Mouse (Mus musculus) heart, embryonic 12.5 days (tissue): ENCODE data around the gene Socs7. TPM values are rescaled to one million over a fixed set of nuclear protein-coding genes. Genes with fewer than 3 reads are reported as not detected.

ENCODE experiments used
- ATAC-seq: fragments of 200-750 bp; cut with Nextera tagmentation; 2 replicates; pipeline ENCODE4 v1.8.0; 2017; ENCODE audit warnings: moderate TSS enrichment, moderate library complexity; ENCODE audit not compliant: insufficient number of reproducible peaks, low FRiP score
- H3K27ac ChIP-seq: fragments of 300-500 bp; sonication (generic); 2 replicates; pipeline ENCODE4 v1.5.1; 2016; ENCODE audit warnings: mild to moderate bottlenecking, moderate library complexity; ENCODE audit not compliant: poor library complexity, severe bottlenecking
- H3K27me3 ChIP-seq: fragments of 300-500 bp; sonication (generic); replicated peaks from 2 replicates; pipeline ENCODE4 v1.6.1; 2016; ENCODE audit warnings: mild to moderate bottlenecking, moderate library complexity
- H3K36me3 ChIP-seq: fragments of 300-500 bp; sonication (generic); 2 replicates; pipeline ENCODE4 v1.6.1; 2016; ENCODE audit warnings: mild to moderate bottlenecking, moderate library complexity
- H3K4me1 ChIP-seq: fragments of 300-500 bp; sonication (generic); replicated peaks from 2 replicates; pipeline ENCODE4 v1.6.1; 2016; ENCODE audit warnings: mild to moderate bottlenecking
- H3K4me2 ChIP-seq: fragments of 300-500 bp; sonication (generic); 2 replicates; pipeline ENCODE4 v1.6.1; 2016; ENCODE audit warnings: mild to moderate bottlenecking, moderate library complexity
- H3K4me3 ChIP-seq: fragments of 300-500 bp; sonication (generic); 2 replicates; pipeline ENCODE4 v1.5.1; 2016; ENCODE audit warnings: mild to moderate bottlenecking
- H3K9ac ChIP-seq: fragments of 300-500 bp; sonication (generic); 2 replicates; pipeline ENCODE4 v1.6.1; 2016; ENCODE audit warnings: mild to moderate bottlenecking, moderate library complexity
- H3K9me3 ChIP-seq: fragments of 300-500 bp; sonication (generic); replicated peaks from 2 replicates; pipeline ENCODE4 v1.6.1; 2016; ENCODE audit warnings: mild to moderate bottlenecking, moderate library complexity
- whole genome bisulfite sequencing: fragments of 180-500 bp; shearing (Covaris S2); methylation state at CpG from one replicate; pipeline ENCODE4 v1.1.7; 2016; 5-methylcytosine and 5-hydroxymethylcytosine counted together
- polyA plus RNA-seq: library from polyadenylated mRNA; unstranded; fragments of >200 nt; fragmentation: Nextera tagmentation; extraction: Ambion mirVana; gene quantifications from 2 replicates; pipeline ENCODE4 v1.2.1, GENCODE M21; 2016

The Socs7 gene
- polyA plus RNA-seq, 1 experiment from 2014 or later: 5.4 TPM

DNA sequence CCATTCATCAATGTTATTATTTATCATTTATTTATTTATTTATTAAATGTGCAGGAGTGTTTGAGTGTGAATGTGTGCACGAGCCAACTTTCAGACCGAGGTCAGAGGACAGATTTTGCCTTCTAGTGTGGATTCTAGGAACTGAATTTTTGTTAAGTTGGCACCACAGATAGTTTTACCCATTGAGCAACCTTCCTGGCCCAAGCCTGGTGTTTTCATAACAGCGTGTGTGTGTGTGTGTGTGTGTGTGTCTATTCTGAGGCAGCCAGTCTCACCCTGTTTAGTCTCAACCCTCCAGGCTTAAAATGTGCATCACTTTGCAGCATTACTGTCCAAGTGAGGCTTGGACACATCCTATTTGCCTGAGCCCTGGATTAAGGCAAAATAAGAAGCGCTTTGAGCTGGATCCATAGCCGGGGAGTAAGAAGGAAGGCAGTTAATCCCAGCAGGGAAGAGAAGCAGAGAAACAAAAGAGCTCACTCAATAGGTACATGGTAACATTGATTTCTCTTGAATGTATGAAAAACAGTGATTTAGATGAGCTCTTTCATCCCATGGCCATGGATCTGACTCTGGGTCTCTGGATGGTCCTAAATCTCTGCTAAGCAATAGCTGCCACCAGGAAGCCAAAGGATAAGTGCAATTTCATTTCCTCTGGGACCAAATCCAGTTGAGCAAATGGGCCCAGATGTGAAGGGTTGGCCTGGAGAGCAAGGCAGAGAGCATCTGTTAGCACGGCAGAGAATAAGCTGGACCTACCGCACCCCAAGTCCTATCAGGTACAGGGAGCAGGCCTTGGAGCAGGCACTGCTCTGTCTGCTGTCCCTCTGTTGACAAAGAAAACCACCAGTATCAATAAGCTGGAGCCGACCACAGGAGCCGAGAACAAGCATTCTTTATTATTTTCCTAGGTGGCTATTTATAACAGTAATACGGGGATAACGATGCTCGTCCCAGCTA is 30.8 kb upstream of the Socs7 start:
- peaks cover 19% of the 10 kb centered on the region for H3K27me3 ChIP-seq
- no peak for ATAC-seq
- no peak overlapping the region for H3K27ac ChIP-seq
- peaks cover 35% of the 10 kb centered on the region for H3K36me3 ChIP-seq
- no peaks in the 10 kb centered on the region for H3K9me3 ChIP-seq
- 87% methylated on average over 12 of the region's 12 CpGs for WGBS
- no peak overlapping the region for H3K9ac ChIP-seq
- no peak overlapping the region for H3K4me2 ChIP-seq
- peaks cover 5% of the 10 kb centered on the region; the same call in 1 of the 2 replicates for H3K4me1 ChIP-seq
- no peak overlapping the region for H3K4me3 ChIP-seq

DNA sequence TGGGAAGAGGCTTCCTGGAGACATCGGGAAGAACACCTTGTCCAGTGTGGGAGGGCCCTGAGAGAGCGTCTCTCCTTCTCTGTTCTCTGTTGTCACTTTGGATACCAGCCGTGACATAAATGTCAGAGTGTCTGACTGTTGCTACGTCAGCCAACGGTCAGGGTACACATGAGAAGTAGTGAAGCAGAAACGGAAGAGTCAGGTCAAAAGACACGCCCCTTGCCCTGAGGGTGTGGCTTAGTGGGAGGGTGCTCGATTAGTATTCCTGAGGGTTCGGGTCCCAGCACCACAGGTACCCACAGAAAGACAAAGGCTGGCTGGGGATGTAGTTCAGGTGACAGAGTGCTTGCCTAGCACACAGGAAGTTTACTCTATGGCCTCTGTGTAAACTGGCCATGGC is 29.3 kb upstream of the Socs7 start:
- ATAC-seq: no peak
- no peak overlapping the region for H3K4me3 ChIP-seq
- H3K27ac ChIP-seq: no peak overlapping the region
- peaks cover 22% of the 10 kb centered on the region for H3K36me3 ChIP-seq
- no peak overlapping the region for H3K4me2 ChIP-seq
- H3K27me3 ChIP-seq: peaks cover 35% of the 10 kb centered on the region
- H3K9me3 ChIP-seq: no peaks in the 10 kb centered on the region
- peaks cover 10% of the 10 kb centered on the region for H3K4me1 ChIP-seq
- H3K9ac ChIP-seq: no peak overlapping the region
- WGBS: 56% methylated on average over 9 of the region's 9 CpGs

GRCm38 (mm10) chr11:97333896-97334295 is 28.5 kb upstream of the Socs7 start:
- peaks cover 13% of the 10 kb centered on the region for H3K36me3 ChIP-seq
- H3K9me3 ChIP-seq: no peaks in the 10 kb centered on the region
- no peak overlapping the region for H3K9ac ChIP-seq
- no peak overlapping the region for H3K27ac ChIP-seq
- no peak overlapping the region for H3K4me3 ChIP-seq
- ATAC-seq: no peak
- peaks cover 18% of the 10 kb centered on the region for H3K4me1 ChIP-seq
- H3K4me2 ChIP-seq: no peak overlapping the region
- H3K27me3 ChIP-seq: peaks cover 42% of the 10 kb centered on the region
- 49% methylated on average over 1 of the region's 1 CpGs for WGBS

DNA sequence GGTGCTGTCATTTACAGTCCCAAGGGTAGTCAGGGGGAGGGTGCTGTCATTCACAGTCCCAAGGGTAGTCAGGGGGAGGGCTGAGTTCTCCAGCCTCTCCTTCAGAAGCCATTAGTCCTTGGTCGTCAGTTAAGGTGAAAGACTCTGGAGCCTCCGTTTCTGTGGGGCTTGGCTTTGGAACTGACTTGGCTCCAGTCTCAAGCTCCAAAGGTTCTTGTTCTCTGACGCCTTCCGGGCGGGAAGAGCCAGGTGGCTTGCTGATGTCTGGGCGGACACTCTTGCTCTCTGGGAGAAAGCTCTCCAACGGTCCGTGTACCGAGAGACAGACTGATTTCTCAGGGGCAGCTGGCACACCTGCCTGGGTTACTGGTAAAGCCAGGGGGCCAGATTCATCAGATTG is 28.0 kb upstream of the Socs7 start:
- H3K4me3 ChIP-seq: no peak overlapping the region

GRCm38 (mm10) chr11:97336238-97336637 is 26.1 kb upstream of the Socs7 start:
- no peak overlapping the region for H3K4me3 ChIP-seq
- H3K9ac ChIP-seq: no peak overlapping the region
- H3K4me1 ChIP-seq: peaks cover 21% of the 10 kb centered on the region
- H3K9me3 ChIP-seq: no peaks in the 10 kb centered on the region
- H3K4me2 ChIP-seq: no peak overlapping the region
- H3K27me3 ChIP-seq: peaks cover 47% of the 10 kb centered on the region
- ATAC-seq: no peak
- H3K36me3 ChIP-seq: no peaks in the 10 kb centered on the region
- 47% methylated on average over 6 of the region's 6 CpGs for WGBS
- no peak overlapping the region for H3K27ac ChIP-seq

More for the DNA sequence above, 28.0 kb upstream of the Socs7 start:
- peaks cover 8% of the 10 kb centered on the region for H3K36me3 ChIP-seq
- no peaks in the 10 kb centered on the region for H3K9me3 ChIP-seq
- H3K27ac ChIP-seq: no peak overlapping the region
- no peak overlapping the region for H3K4me2 ChIP-seq
- H3K4me1 ChIP-seq: peaks cover 21% of the 10 kb centered on the region
- no peak overlapping the region for H3K9ac ChIP-seq
- ATAC-seq: no peak
- peaks cover 42% of the 10 kb centered on the region for H3K27me3 ChIP-seq
- WGBS: 77% methylated on average over 9 of the region's 9 CpGs

GRCm38 (mm10) chr11:97336751-97337345 is 25.5 kb upstream of the Socs7 start:
- H3K27me3 ChIP-seq: peaks cover 51% of the 10 kb centered on the region

GRCm38 (mm10) chr11:97337363-97337762 is 25.0 kb upstream of the Socs7 start:
- WGBS: 76% methylated on average over 12 of the region's 12 CpGs
- no peak overlapping the region for H3K27ac ChIP-seq
- ATAC-seq: no peak
- H3K27me3 ChIP-seq: peaks cover 51% of the 10 kb centered on the region
- H3K9ac ChIP-seq: no peak overlapping the region
- H3K36me3 ChIP-seq: no peaks in the 10 kb centered on the region
- no peaks in the 10 kb centered on the region for H3K9me3 ChIP-seq
- H3K4me1 ChIP-seq: peaks cover 21% of the 10 kb centered on the region
- no peak overlapping the region for H3K4me3 ChIP-seq
- H3K4me2 ChIP-seq: no peak overlapping the region

More at GRCm38 (mm10) chr11:97336751-97337345, 25.5 kb upstream of the Socs7 start:
- WGBS: 58% methylated on average over 14 of the region's 14 CpGs
- Histone ChIP-seq H3K4me2 (no peak overlapping the region), H3K9ac (no peak overlapping the region), H3K36me3 (no peaks in the 10 kb centered on the region), H3K4me1 (peaks cover 21% of the 10 kb centered on the region), H3K27ac (no peak overlapping the region), H3K4me3 (no peak overlapping the region), H3K9me3 (no peaks in the 10 kb centered on the region)
- ATAC-seq: no peak

- Histone ChIP-seq H3K9ac (peak overlapping the region; percentile 49), H3K4me1 (peaks cover 24% of the 10 kb centered on the region), H3K4me3 (peak overlapping the region; percentile 21), H3K36me3 (no peaks in the 10 kb centered on the region), H3K27me3 (peaks cover 62% of the 10 kb centered on the region), H3K27ac (0 out of 2 replicates have a peak overlapping the region, but pooled peaks have one; percentile 18), H3K4me2 (peak overlapping the region; percentile 57), H3K9me3 (no peaks in the 10 kb centered on the region)
- peak; percentile 46; the same call in 1 of the 2 replicates for ATAC-seq
- 29% methylated on average over 21 of the region's 21 CpGs for WGBS
Measured at GRCm38 (mm10) chr11:97338302-97338976, 23.9 kb upstream of the Socs7 start.

GRCm38 (mm10) chr11:97338977-97339315 is 23.4 kb upstream of the Socs7 start:
- peaks cover 67% of the 10 kb centered on the region for H3K27me3 ChIP-seq
- peak overlapping the region; percentile 21 for H3K4me3 ChIP-seq

DNA sequence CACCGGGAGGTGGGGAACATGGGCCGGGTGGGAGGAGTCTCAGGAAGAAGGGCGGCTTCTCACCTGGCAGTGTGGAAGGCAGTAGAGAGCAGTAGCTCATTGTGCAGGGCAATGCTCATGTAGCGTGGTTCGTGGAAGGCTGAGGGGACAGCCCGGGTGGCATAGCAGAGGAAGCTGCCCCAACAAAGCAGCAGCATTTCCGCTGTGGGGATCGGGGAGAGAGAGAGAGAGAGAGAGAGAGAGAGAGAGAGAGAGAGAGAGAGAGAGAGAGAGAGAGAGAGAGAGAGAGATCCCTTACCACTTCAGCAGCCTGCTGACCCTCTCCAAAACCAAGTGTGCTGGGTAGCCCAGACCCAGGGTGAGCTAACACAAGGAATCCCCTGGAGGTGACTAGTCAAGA is 19.2 kb upstream of the Socs7 start:
- Histone ChIP-seq H3K4me2 (peak overlapping the region; percentile 60), H3K36me3 (no peaks in the 10 kb centered on the region), H3K4me1 (peaks cover 34% of the 10 kb centered on the region), H3K27ac (no peak overlapping the region), H3K9ac (no peak overlapping the region), H3K4me3 (no peak overlapping the region), H3K9me3 (no peaks in the 10 kb centered on the region), H3K27me3 (peaks cover 37% of the 10 kb centered on the region)
- 30% methylated on average over 8 of the region's 8 CpGs for WGBS
- no peak for ATAC-seq

More at GRCm38 (mm10) chr11:97338977-97339315, 23.4 kb upstream of the Socs7 start:
- WGBS: 23% methylated on average over 17 of the region's 17 CpGs
- ATAC-seq: no peak
- Histone ChIP-seq H3K9ac (peak overlapping the region; percentile 49), H3K9me3 (no peaks in the 10 kb centered on the region), H3K4me2 (peak overlapping the region; percentile 57), H3K4me1 (peaks cover 29% of the 10 kb centered on the region), H3K36me3 (no peaks in the 10 kb centered on the region), H3K27ac (no peak overlapping the region)

DNA sequence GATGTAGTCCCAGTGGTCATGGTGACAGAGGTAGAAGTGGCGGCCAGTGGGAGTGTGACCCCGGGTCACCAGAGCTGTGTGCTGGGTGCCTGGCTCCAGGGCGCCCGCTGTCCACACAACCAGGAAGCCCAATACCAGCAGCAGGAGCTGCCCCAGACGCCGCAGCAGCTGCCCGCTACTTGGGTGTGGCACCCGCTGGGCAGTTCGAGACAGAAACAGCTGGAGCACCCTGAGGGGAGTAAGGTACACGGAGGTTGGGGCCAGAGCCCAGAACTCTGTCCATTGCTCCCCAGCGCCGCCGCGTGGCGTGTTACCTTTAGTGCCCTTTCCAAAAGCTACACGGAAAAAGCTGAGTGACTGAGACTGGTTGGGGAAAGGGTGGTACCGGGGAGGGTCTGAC is 18.7 kb upstream of the Socs7 start:
- 21% methylated on average over 17 of the region's 17 CpGs for WGBS
- Histone ChIP-seq H3K27me3 (peaks cover 32% of the 10 kb centered on the region), H3K4me1 (peaks cover 29% of the 10 kb centered on the region), H3K4me2 (peak overlapping the region; percentile 60), H3K4me3 (peak overlapping the region; percentile 12; the same call in 1 of the 2 replicates), H3K27ac (no peak overlapping the region), H3K9me3 (no peaks in the 10 kb centered on the region), H3K9ac (no peak overlapping the region), H3K36me3 (no peaks in the 10 kb centered on the region)
- peak; percentile 16; the same call in 1 of the 2 replicates for ATAC-seq
